Mouse (Mus musculus) heart, embryonic 11.5 days (tissue): Measurements from ENCODE around the gene Kcnk2. TPM values are rescaled to one million over a fixed set of nuclear protein-coding genes. Genes with fewer than 3 reads are reported as not detected.

Source experiments
- ATAC-seq: fragments of 200-750 bp; cut with Nextera tagmentation; replicated peaks from 2 replicates; pipeline ENCODE4 v1.8.0; 2017; ENCODE audit warnings: moderate library complexity; ENCODE audit not compliant: insufficient number of reproducible peaks, low FRiP score, low TSS enrichment
- H3K27ac ChIP-seq: fragments of 300-500 bp; sonication (generic); 2 replicates; pipeline ENCODE4 v1.5.1; 2014; ENCODE audit warnings: mild to moderate bottlenecking, low read depth, low read length
- H3K27me3 ChIP-seq: fragments of 300-500 bp; sonication (generic); 2 replicates; pipeline ENCODE4 v1.6.1; 2014; ENCODE audit warnings: mild to moderate bottlenecking, low read length, mixed read lengths; ENCODE audit not compliant: control insufficient read depth, insufficient read depth
- H3K36me3 ChIP-seq: fragments of 300-500 bp; sonication (generic); 2 replicates; pipeline ENCODE4 v1.6.1; 2014; ENCODE audit warnings: mild to moderate bottlenecking, low read length, moderate library complexity, mixed read lengths; ENCODE audit not compliant: control insufficient read depth, insufficient read depth
- H3K4me1 ChIP-seq: fragments of 300-500 bp; sonication (generic); 2 replicates; pipeline ENCODE4 v1.6.1; 2014; ENCODE audit warnings: low read length; ENCODE audit not compliant: control insufficient read depth, insufficient read depth
- H3K4me2 ChIP-seq: fragments of 300-500 bp; sonication (generic); 2 replicates; pipeline ENCODE4 v1.6.1; 2014; ENCODE audit warnings: mild to moderate bottlenecking, moderate library complexity
- H3K4me3 ChIP-seq: fragments of 300-500 bp; sonication (generic); 2 replicates; pipeline ENCODE4 v1.5.1; 2014; ENCODE audit warnings: low read depth, low read length
- H3K9ac ChIP-seq: fragments of 300-500 bp; sonication (generic); 2 replicates; pipeline ENCODE4 v1.6.1; 2014; ENCODE audit warnings: mild to moderate bottlenecking, low read depth, low read length, moderate library complexity
- H3K9me3 ChIP-seq: fragments of 300-500 bp; sonication (generic); replicated peaks from 2 replicates; pipeline ENCODE4 v1.6.1; 2016; ENCODE audit warnings: low read length; ENCODE audit not compliant: control insufficient read depth
- WGBS: fragments of 180-500 bp; shearing (Covaris S2); extraction: QIAGEN DNeasy Blood & Tissue Kit; methylation state at CpG from one replicate; pipeline ENCODE4 v1.1.7; 2014; ENCODE audit not compliant: insufficient replicate concordance; 5-methylcytosine and 5-hydroxymethylcytosine counted together
- polyA plus RNA-seq: library from polyadenylated mRNA; unstranded; fragments of >200 nt; fragmentation: Nextera tagmentation; extraction: Ambion mirVana; gene quantifications from 2 replicates; pipeline ENCODE4 v1.2.1, GENCODE M21; 2014

Gene Kcnk2
- polyA plus RNA-seq, 1 experiment from 2014 or later, result 0.70 TPM

DNA sequence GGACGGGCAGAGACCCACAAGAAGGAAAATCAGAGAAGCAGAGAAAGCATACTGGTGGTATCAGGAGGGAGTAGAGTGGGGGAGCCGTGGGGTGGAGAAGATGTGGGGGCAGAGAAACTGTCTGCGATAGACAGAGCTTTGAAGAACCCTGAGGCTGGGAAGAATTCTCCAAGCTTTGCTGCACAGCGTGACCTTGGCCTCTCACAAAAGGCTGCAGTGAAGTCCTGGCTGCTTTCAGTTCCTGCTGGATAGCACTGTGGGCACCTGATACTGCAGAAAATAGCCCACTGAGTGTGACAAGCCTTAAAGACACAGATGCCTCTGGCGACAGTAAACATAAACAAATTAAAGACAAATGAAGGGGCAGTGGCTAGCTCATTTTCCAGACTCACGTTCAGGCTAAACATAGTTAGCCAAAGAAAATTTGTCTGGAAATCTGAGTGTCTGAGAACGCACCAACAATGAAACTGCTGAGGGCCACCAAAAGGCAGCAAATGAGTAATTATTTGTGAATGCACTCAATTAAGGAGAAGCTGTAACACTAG lies 216.8 kb downstream of the Kcnk2 start:
- H3K4me3 ChIP-seq, result no peak overlapping the region
- no peak overlapping the region for H3K27ac ChIP-seq
- no peaks in the 10 kb centered on the region for H3K4me1 ChIP-seq
- no peaks in the 10 kb centered on the region for H3K9me3 ChIP-seq
- H3K36me3 ChIP-seq, result no peaks in the 10 kb centered on the region
- 0 out of 2 replicates have a peak overlapping the region, but pooled peaks have one; percentile 4 for H3K4me2 ChIP-seq
- no peak overlapping the region for H3K9ac ChIP-seq
- H3K27me3 ChIP-seq, result no peaks in the 10 kb centered on the region
- WGBS, result 45% methylated on average over 7 of the region's 7 CpGs
- no peak for ATAC-seq

DNA sequence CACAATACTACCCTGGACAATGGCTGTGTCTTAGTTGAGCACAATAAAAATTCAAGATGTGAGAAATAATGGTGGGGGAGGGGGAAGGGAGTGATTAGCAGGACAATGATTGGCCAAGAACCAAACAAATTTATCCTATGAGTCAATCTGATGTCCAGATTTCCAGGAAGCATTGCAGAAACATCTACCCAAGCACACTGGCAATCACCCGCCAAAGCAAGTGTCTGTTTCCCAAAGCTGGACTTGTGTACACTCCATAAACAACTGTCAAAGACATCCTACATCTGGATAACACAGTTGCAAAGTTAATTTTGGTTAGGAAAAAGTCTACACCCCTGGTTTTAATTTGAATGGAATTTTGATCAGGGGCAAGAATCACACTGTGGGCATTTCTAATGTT lies 224.3 kb downstream of the Kcnk2 start:
- no peaks in the 10 kb centered on the region for H3K9me3 ChIP-seq
- H3K36me3 ChIP-seq, result no peaks in the 10 kb centered on the region
- H3K4me2 ChIP-seq, result no peak overlapping the region
- no peak overlapping the region for H3K27ac ChIP-seq
- ATAC-seq, result no peak
- H3K4me3 ChIP-seq, result no peak overlapping the region
- H3K27me3 ChIP-seq, result no peaks in the 10 kb centered on the region
- no peak overlapping the region for H3K9ac ChIP-seq
- 83% methylated on average over 1 of the region's 1 CpGs for WGBS
- H3K4me1 ChIP-seq, result no peaks in the 10 kb centered on the region

GRCm38 (mm10) chr1:189173479-189173878 lies 228.6 kb downstream of the Kcnk2 start:
- H3K4me2 ChIP-seq, result no peak overlapping the region
- ATAC-seq, result no peak

DNA sequence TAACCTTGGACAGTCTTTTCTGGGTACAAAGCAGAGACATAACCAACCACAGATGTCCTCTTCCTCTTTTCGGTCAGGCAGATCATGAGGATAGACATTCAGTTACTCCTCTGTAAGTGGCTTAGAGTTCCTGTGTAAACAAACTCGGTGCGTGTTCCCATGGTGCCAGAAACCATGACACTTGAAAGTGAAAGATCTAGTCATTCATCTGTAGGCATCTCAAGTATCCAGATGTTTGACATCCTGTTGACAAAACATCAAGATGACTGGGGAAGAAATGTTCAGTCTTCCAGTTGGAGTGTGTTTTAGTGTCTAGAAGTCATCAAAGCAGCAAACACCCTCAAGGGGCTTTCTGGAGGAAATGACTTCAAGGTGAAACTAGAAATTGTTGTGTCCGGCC lies 230.9 kb downstream of the Kcnk2 start:
- Histone ChIP-seq H3K36me3 (no peaks in the 10 kb centered on the region), H3K4me3 (no peak overlapping the region), H3K9ac (no peak overlapping the region), H3K27me3 (no peaks in the 10 kb centered on the region), H3K27ac (no peak overlapping the region), H3K4me2 (no peak overlapping the region), H3K9me3 (no peaks in the 10 kb centered on the region), H3K4me1 (no peaks in the 10 kb centered on the region)
- ATAC-seq, result no peak
- 60% methylated on average over 4 of the region's 4 CpGs for WGBS

More at GRCm38 (mm10) chr1:189173479-189173878, 228.6 kb downstream of the Kcnk2 start:
- H3K4me1 ChIP-seq, result no peaks in the 10 kb centered on the region
- H3K9ac ChIP-seq, result no peak overlapping the region
- no peaks in the 10 kb centered on the region for H3K27me3 ChIP-seq
- no peak overlapping the region for H3K27ac ChIP-seq
- 82% methylated on average over 8 of the region's 8 CpGs for WGBS
- H3K36me3 ChIP-seq, result no peaks in the 10 kb centered on the region
- H3K9me3 ChIP-seq, result no peaks in the 10 kb centered on the region
- H3K4me3 ChIP-seq, result no peak overlapping the region

- H3K27ac ChIP-seq, result no peak overlapping the region
- ATAC-seq, result no peak
- no peak overlapping the region for H3K9ac ChIP-seq
- no peak overlapping the region for H3K4me2 ChIP-seq
- no peak overlapping the region for H3K4me3 ChIP-seq
- H3K4me1 ChIP-seq, result peaks cover 7% of the 10 kb centered on the region; the same call in 1 of the 2 replicates
- 80% methylated on average over 6 of the region's 6 CpGs for WGBS
- H3K36me3 ChIP-seq, result no peaks in the 10 kb centered on the region
- H3K9me3 ChIP-seq, result no peaks in the 10 kb centered on the region
- no peaks in the 10 kb centered on the region for H3K27me3 ChIP-seq
These were observed 236.3 kb downstream of the Kcnk2 start for GRCm38 (mm10) chr1:189165756-189166155.

- no peak overlapping the region for H3K27ac ChIP-seq
- no peak for ATAC-seq
- 56% methylated on average over 6 of the region's 6 CpGs for WGBS
- H3K4me1 ChIP-seq, result peaks cover 7% of the 10 kb centered on the region; the same call in 1 of the 2 replicates
- no peaks in the 10 kb centered on the region for H3K36me3 ChIP-seq
- no peak overlapping the region for H3K4me2 ChIP-seq
- no peak overlapping the region for H3K9ac ChIP-seq
- no peaks in the 10 kb centered on the region for H3K9me3 ChIP-seq
- no peaks in the 10 kb centered on the region for H3K27me3 ChIP-seq
- no peak overlapping the region for H3K4me3 ChIP-seq
These were observed 236.9 kb downstream of the Kcnk2 start for GRCm38 (mm10) chr1:189165141-189165540.

GRCm38 (mm10) chr1:189164721-189165120 lies 237.4 kb downstream of the Kcnk2 start:
- Histone ChIP-seq H3K36me3 (no peaks in the 10 kb centered on the region), H3K4me3 (no peak overlapping the region)
- ATAC-seq, result no peak

DNA sequence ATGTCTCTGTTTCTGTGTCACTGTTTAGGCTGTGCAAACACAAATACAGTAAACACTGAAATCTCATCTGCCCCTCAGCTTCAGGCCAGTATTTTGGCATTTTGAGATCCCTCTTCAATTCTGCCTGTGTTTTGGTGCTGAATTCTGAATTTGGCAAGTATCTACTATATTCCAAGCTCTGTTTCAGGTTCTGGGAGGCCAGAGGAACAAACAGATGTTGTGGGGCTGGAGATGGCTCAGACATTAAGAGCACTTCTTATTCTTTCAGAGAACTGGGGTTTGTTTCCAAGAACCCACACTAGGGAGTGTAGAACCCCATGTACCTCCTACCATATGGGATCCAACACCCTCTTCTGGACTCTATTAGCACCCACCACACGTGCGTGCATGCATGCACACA lies 237.8 kb downstream of the Kcnk2 start:
- Histone ChIP-seq H3K9ac (no peak overlapping the region), H3K4me1 (peaks cover 7% of the 10 kb centered on the region; the same call in 1 of the 2 replicates), H3K36me3 (no peaks in the 10 kb centered on the region), H3K4me2 (no peak overlapping the region), H3K27ac (no peak overlapping the region), H3K9me3 (no peaks in the 10 kb centered on the region), H3K4me3 (no peak overlapping the region), H3K27me3 (no peaks in the 10 kb centered on the region)
- no peak for ATAC-seq
- WGBS, result 96% methylated on average over 2 of the region's 2 CpGs

More at GRCm38 (mm10) chr1:189164721-189165120, 237.4 kb downstream of the Kcnk2 start:
- 75% methylated on average over 4 of the region's 4 CpGs for WGBS
- H3K4me2 ChIP-seq, result no peak overlapping the region
- H3K9me3 ChIP-seq, result no peaks in the 10 kb centered on the region
- H3K27ac ChIP-seq, result no peak overlapping the region
- H3K9ac ChIP-seq, result no peak overlapping the region
- H3K4me1 ChIP-seq, result peaks cover 7% of the 10 kb centered on the region; the same call in 1 of the 2 replicates
- H3K27me3 ChIP-seq, result no peaks in the 10 kb centered on the region
